Mouse (Mus musculus): ENCODE measurements at regions not wholly inside any gene's neighbourhood (a gene's known extent, or its start where the extent isn't known, plus 50 kb on each side); places are given as distances from the start of the nearest gene placed in this dataset.

DNA sequence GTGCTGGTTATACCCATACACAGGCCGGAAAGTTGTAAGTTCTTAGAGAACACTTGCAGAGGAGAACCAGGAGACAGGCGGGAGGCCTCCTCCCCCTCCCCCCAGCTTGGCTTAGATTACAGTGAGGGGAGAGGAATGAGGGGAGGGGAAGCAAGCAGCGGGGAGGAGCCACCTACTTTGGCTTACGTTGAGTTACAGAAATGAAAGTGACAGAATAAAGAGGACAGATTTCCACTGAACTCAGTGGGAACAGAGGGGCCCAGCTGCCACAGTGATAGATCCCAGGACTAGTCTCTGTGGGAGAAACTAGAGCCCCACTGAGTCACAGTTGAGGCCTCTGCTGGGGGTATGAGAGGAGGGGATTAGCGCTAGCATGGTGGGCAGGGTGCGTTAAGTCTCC lies 86.5 kb upstream of the Gm11983 start:
- DNase-seq: peak in 1 of 2 experiments; percentile 12

DNA sequence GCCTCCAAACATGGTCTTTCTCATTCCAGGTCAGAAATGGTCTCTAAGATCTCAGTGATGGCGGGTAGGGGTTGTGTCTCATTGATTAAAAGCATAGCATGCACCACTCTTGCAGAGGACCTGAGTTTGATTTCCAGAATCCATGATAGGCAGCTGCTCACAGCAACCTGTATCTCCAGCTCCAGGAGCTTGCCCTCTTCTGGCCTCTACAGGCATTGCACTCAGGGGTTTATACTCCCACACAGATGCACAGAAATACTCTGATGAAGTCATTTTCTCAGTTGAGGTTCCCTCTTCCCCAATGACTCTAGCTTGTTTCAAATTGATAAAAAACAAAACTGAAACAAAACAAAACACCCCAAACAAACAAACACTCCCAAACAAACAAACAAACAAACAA lies 81.1 kb upstream of the Gm11983 start:
- DNase-seq: no peak

DNA sequence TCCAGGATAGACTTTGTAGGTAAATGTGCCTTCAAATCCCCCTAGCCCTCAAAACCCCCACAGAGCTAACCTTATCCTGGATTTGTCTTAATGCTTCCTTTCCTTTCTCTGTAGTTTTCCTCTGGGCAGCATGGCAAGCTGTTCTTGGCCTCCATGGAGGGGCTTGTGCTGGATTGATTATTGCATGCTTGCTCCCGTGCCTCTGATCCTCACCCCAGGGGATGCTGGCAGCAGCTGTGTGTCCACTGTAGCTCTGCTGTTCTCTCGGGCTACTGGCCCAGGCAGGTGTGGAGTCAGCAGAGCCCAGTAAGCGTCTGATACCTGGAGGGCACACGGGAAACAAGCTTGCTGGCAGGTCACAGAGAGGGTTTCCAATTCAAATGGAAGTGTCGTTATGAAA lies 68.2 kb upstream of the Gm11983 start:
- DNase-seq: no peak

GRCm38 (mm10) chr11:6902991-6903390 lies 65.5 kb upstream of the Gm11983 start:
- peak in 1 of 2 experiments; percentile 39 for DNase-seq

GRCm38 (mm10) chr11:6902271-6902670 lies 64.8 kb upstream of the Gm11983 start:
- peak; percentile 58 to 59 for DNase-seq

DNA sequence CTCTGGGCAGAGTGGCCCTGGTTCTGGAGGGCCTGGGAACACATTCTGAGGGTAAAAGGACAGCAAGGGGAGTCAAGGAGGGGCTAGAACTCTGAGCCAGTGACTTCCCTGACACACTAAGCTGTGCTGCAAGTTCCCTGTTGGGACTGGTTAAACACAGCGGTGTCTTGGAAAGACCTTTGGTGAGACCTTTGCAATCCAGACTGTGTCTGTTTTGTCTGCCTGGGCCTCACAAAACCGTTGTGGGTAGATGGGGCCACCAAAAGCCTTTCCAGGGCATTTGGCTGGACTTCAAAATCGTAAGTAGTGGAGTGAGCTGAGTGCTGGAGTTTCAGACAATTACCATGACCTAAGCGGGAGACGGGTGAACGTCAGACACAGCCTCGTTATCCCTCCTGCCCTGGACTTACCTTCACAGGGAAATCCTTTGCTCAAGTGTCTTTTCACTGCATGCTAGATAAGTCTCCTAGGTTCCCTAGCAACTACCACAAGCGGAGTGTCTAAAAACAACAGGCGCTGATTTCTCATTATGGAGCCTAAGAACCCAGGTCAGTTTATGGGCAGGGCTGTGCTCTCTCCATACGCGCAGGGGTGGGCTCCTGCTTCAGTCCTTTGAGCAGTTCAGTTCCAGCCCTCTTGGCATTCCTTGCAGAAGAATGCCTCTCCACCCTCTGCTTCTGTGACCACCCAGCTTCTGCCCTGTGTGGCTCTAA lies 63.5 kb upstream of the Gm11983 start:
- DNase-seq: peak; percentile 36 to 62

DNA sequence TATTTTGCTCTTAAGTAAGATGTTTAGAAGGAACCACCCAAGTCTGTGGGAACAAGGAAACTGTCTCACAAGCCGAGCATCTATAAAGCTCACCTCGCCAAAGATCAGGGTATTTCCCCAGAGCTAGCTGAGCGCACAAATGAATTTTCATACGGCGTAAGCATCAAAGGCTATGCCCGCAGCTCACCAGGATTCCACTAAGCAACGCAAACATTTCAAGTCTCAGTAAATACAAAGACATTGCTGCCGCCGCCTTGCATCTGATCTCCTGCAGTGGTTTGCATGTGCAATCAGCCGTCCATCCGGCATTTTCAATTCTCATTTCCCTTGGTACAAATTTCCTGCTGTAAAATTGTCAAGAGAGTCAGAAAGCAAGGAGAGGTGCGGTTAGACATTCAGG lies 62.9 kb upstream of the Gm11983 start:
- DNase-seq: no peak

DNA sequence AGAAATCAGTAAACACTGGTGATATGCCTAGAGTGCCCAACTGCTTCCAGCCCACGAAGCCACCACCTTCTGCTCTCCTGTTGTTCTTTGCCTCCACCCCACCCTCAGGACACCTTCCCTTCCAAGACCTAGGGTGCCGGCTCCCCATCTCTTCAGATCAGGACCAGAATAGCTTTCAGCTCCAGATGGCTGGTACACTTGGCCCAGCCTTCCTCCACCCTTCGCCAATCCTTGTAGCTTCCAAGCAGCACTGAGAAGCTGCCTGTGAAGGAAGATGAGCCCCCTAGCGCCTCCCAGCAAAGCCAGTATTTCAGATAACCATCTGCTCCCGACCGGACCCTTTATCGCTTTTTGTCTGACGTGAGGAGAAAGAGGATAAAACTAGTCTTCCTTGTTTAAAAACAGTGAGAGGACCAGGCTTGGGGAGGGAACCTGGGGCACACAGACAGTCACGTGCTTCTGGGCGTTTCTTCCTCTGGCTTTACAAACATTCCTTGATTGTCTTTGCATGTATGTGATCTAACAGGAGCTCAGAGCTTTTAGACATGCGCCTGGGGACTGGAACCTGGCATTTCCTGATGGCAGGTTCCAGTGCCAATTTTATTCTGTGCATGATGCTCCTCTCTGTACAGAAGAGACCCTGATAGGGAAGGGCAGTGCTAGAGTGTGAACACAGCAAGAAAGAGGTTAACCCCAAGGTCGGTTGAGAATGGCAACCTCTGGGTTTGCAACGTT lies 62.0 kb upstream of the Gm11983 start:
- peak; percentile 81 to 90 for DNase-seq

DNA sequence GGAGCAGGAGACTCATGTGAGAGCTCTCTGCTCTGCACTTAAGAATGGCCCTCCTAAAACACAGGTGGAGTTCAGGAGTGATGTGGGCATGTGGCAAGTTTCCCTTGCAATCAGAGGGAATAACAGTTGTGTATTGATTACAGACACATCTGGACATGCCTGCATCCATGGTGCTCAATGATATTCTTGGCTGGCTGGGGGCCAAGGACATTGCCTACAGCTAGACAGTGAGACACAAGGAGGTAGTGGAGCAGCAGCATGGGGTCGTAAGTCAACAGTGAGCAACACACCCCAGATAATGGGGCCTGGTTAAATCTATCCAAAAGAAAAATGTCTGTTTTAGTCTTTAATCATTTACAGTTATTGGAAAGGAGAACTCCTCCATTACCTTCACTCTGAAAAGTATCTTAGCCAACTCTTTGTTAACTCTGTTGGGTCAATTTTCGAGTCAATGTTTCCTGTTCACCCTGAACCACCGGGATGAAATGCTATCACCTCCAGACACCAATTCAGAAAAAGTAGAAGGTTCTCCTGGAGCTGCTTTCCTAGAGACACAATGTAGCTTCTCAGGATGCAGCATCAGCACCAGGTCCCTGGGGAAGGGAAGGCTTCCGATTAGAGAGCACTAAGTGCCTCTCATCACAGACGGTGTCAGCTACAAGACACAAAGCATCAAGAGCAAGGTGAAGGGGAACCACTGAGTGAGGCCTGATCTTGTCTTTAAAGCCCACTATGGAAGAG lies 61.1 kb upstream of the Gm11983 start:
- DNase-seq: peak; percentile 37 to 50

GRCm38 (mm10) chr11:6895786-6896093 lies 58.3 kb upstream of the Gm11983 start:
- peak; percentile 93 for DNase-seq

- peak; percentile 81 to 82 for DNase-seq
Measured at GRCm38 (mm10) chr11:6894911-6895785, 57.7 kb upstream of the Gm11983 start.

- no peak for DNase-seq
Measured at GRCm38 (mm10) chr11:6893734-6894133, 56.3 kb upstream of the Gm11983 start.

DNA sequence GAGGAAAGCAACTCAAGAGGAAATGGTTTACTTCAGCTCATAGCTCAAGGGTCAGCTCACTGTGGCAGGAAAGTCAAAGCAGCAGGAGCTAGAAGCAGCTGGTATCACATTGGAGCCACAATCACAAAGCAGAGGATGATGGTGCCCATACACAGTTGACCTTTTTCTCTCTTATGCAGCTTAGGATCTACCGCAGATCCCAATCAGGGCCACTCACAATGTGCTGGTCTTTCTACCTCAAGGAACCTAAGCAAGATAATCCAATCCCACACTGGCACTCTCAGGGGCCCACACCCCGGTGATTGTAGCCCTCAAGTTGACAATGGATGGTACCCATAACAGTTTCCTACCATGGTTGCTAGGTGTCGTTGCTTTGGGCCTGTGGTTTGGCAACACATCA lies 55.6 kb upstream of the Gm11983 start:
- no peak for DNase-seq

DNA sequence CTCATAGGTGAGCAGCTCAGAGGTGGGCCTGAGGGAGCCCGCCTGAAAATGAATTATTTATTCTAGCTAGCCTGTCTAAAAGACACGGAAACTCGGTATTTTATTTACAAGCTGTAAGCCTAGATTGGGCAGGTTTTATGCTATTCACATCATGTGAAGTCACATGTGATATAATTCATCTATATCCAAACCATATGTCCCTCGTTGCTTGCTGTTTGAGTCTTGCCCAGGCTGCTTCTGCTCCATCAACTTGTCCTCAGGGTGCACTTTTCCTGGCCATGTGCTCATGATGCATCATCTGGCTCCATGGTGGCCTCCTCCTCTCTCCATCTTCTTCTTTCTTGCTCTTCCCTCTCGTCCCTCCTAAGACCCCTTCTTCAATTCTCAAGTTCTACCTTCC lies 53.0 kb upstream of the Gm11983 start:
- DNase-seq: peak in 1 of 2 experiments; percentile 25

DNA sequence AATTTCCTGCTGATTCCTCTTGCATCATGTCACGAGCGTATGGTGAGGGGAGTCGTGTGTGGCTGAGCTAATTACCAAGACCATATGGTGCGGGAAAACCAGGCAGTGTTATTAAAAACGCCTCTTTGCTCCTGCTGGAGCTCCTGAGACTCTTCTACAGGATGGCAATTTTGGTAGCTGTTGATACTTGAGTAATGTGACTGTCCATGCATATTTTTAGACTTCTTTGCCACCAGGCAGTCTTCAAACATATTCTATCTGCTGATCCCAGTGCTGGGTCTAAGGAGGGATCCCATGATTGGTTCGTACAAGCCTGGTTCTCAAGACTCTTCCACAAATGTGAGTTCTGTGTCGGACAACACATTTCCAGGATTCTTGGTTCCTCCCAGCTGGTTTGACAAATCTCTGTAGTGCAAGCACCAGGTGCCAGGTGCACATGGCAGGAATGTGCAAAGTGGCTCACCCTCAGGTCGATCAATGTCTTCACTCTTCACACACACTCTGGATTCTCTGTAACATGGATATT lies 52.3 kb upstream of the Gm11983 start:
- peak; percentile 51 to 71 for DNase-seq

DNA sequence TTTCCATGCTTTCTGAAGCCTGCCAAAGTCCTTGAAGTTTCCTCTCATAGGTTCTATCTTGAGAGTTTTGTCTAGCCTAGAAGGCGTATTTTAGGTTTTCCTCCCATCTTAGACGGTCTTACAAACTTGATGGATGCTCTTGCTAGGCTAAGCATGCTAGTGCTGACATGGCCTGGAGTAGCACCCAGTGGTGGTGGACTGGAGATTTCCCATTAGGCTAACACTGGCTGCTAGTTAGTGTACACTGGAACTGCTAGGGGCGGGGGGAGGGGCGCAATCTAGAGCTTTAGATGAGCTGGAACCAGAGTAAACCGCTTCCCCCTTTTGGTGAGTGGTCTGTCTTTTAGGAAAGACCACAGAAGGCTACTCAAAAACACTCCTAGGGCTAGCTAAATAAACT lies 51.7 kb upstream of the Gm11983 start:
- DNase-seq: peak in 1 of 2 experiments; percentile 35

Measured in cerebellum, postnatal 14 days (tissue).